Mouse (Mus musculus) megakaryocyte, embryonic 14.5 days (primary cell): ENCODE measurements at regions not wholly inside any gene's neighbourhood (a gene's known extent, or its start where the extent isn't known, plus 50 kb on each side); places are given as distances from the start of the nearest gene placed in this dataset.
"Not testable (repeated sequence)": the region's sequence is repeated elsewhere in the genome, so short reads cannot be mapped to it uniquely, and the experiment has no call there.

Source experiments
- H3K27me3 ChIP-seq: replicated peaks from 2 replicates; pipeline ENCODE3; 2012; ENCODE audit warnings: inconsistent platforms
- H3K36me3 ChIP-seq: replicated peaks from 2 replicates; pipeline ENCODE3; 2012; ENCODE audit warnings: low read length, inconsistent platforms, mixed read lengths
- H3K4me1 ChIP-seq: 2 replicates; pipeline ENCODE4 v1.6.1; 2012; ENCODE audit warnings: inconsistent platforms
- H3K4me3 ChIP-seq: replicated peaks from 2 replicates; pipeline ENCODE3; 2012; ENCODE audit warnings: moderate library complexity, mild to moderate bottlenecking, inconsistent platforms
- H3K9me3 ChIP-seq: 2 replicates; pipeline ENCODE4 v1.6.1; 2012; ENCODE audit warnings: inconsistent platforms
- FLI1 ChIP-seq: IDR thresholded peaks from 2 replicates; pipeline ENCODE4 v1.6.1; 2012; ENCODE audit warnings: low read length, inconsistent platforms, mixed read lengths
- GATA1 ChIP-seq: IDR thresholded peaks from 3 replicates; pipeline ENCODE4 v1.6.1; 2012; ENCODE audit warnings: mixed read lengths, low read length, inconsistent platforms, borderline replicate concordance

- TF ChIP-seq GATA1 (no peak), FLI1 (no peak)
- Histone ChIP-seq H3K9me3 (peaks cover 5% of the 10 kb centered on the region; the same call in 1 of the 2 replicates), H3K36me3 (no peaks in the 10 kb centered on the region), H3K4me1 (no peaks in the 10 kb centered on the region), H3K4me3 (no peak overlapping the region), H3K27me3 (no peaks in the 10 kb centered on the region)
Measured at GRCm38 (mm10) chr3:6819332-6819731, 199.1 kb upstream of the 1700008P02Rik start.

GRCm38 (mm10) chr3:6812346-6812745 is 192.1 kb upstream of the 1700008P02Rik start:
- no peaks in the 10 kb centered on the region for H3K9me3 ChIP-seq
- H3K27me3 ChIP-seq = no peaks in the 10 kb centered on the region
- H3K4me3 ChIP-seq = no peak overlapping the region
- no peaks in the 10 kb centered on the region for H3K36me3 ChIP-seq
- H3K4me1 ChIP-seq = no peaks in the 10 kb centered on the region
- no peak for TF ChIP-seq GATA1
- TF ChIP-seq FLI1 = no peak

GRCm38 (mm10) chr3:6809381-6809950 is 189.2 kb upstream of the 1700008P02Rik start:
- H3K4me3 ChIP-seq = no peak overlapping the region
- H3K36me3 ChIP-seq = no peaks in the 10 kb centered on the region
- no peaks in the 10 kb centered on the region for H3K4me1 ChIP-seq
- H3K9me3 ChIP-seq = no peaks in the 10 kb centered on the region
- TF ChIP-seq FLI1 = no peak
- TF ChIP-seq GATA1 = no peak
- no peaks in the 10 kb centered on the region for H3K27me3 ChIP-seq

- H3K4me1 ChIP-seq, H3K36me3 ChIP-seq, H3K27me3 ChIP-seq, H3K9me3 ChIP-seq, H3K4me3 ChIP-seq: not testable (repeated sequence)
Measured at GRCm38 (mm10) chr3:6800092-6800716, 180.0 kb upstream of the 1700008P02Rik start.

GRCm38 (mm10) chr3:6768506-6768905 is 148.3 kb upstream of the 1700008P02Rik start:
- no peak overlapping the region for H3K4me3 ChIP-seq
- H3K27me3 ChIP-seq = no peaks in the 10 kb centered on the region
- no peaks in the 10 kb centered on the region for H3K36me3 ChIP-seq
- TF ChIP-seq GATA1 (no peak), FLI1 (no peak)
- no peaks in the 10 kb centered on the region for H3K4me1 ChIP-seq
- H3K9me3 ChIP-seq = no peaks in the 10 kb centered on the region

GRCm38 (mm10) chr3:6768085-6768484 is 147.8 kb upstream of the 1700008P02Rik start:
- H3K4me3 ChIP-seq, H3K36me3 ChIP-seq, H3K27me3 ChIP-seq, H3K9me3 ChIP-seq, H3K4me1 ChIP-seq: not testable (repeated sequence)

GRCm38 (mm10) chr3:6759172-6759571 is 138.9 kb upstream of the 1700008P02Rik start:
- H3K9me3 ChIP-seq = no peaks in the 10 kb centered on the region
- H3K36me3 ChIP-seq = no peaks in the 10 kb centered on the region
- H3K27me3 ChIP-seq = no peaks in the 10 kb centered on the region
- H3K4me1 ChIP-seq = no peaks in the 10 kb centered on the region
- no peak overlapping the region for H3K4me3 ChIP-seq
- TF ChIP-seq FLI1 (no peak), GATA1 (no peak)

- Histone ChIP-seq H3K9me3 (no peaks in the 10 kb centered on the region), H3K36me3 (no peaks in the 10 kb centered on the region), H3K27me3 (no peaks in the 10 kb centered on the region), H3K4me1 (no peaks in the 10 kb centered on the region), H3K4me3 (no peak overlapping the region)
- TF ChIP-seq GATA1 = no peak
- TF ChIP-seq FLI1 = no peak
Measured at GRCm38 (mm10) chr3:6757562-6757961, 137.3 kb upstream of the 1700008P02Rik start.

- not testable (repeated sequence) for H3K4me1 ChIP-seq, H3K4me3 ChIP-seq, H3K27me3 ChIP-seq, H3K36me3 ChIP-seq
- 0 out of 2 replicates have a peak, but pooled peaks cover 10% of the 10 kb centered on the region for H3K9me3 ChIP-seq
Measured at GRCm38 (mm10) chr3:6750746-6751145, 130.5 kb upstream of the 1700008P02Rik start.

- H3K4me1 ChIP-seq = no peaks in the 10 kb centered on the region
- H3K36me3 ChIP-seq = no peaks in the 10 kb centered on the region
- H3K9me3 ChIP-seq = no peaks in the 10 kb centered on the region
- TF ChIP-seq FLI1 (no peak), GATA1 (no peak)
- H3K4me3 ChIP-seq = no peak overlapping the region
- no peaks in the 10 kb centered on the region for H3K27me3 ChIP-seq
Measured at GRCm38 (mm10) chr3:6731372-6732297, 111.4 kb upstream of the 1700008P02Rik start.
